Mouse (Mus musculus) cerebellum, postnatal 10 days (tissue): ENCODE data around the gene Itgal.
"Not testable (repeated sequence)": the region's sequence is repeated elsewhere in the genome, so short reads cannot be mapped to it uniquely, and the experiment has no call there.

Experiments used
- DNase-seq, 2 experiments: peaks; one replicate each; pipeline ENCODE4 v3.0.0; 2021; ENCODE audit warnings: mixed read lengths in 2 of 2

The Itgal gene

DNA sequence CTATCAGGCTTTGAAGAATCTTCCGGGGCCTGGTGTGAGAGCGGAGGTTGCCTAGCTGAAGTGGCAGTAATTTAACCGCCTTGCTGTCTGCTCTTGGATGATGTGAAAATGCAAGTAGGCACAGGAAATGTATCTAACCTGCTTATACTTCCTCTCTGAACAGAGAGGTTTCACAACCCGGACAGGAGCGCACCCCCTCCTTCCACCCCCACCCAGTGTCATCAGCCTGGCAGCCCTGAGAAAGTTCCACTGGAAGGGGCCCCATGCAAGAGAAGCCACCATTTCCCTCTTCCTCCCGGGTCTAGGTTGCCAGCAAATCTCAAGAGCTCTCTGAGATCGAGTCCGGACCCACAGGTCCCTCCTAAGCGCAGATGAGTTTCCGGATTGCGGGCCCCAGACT lies at the start of gene Itgal:
Itgal (plus strand) TSS at position 163 of the 400 bp plus-strand sequence.
- DNase-seq = no peak

DNA sequence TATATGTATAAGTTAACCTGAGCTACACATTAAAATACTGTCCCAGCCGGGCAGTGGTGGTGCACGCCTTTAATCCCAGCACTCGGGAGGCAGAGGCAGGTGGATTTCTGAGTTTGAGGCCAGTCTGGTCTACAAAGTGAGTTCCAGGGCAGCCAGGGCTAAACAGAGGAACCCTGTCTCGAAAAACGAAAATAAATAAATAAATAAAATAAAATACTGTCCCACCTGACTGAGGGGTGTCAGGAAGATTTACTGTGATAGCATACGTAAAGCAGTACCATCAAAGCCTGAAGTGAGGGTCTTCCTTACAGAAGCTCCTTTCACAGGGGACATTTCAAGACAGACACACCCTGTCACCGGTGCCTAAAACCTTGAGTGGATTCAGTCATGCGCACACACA lies 45.5 kb upstream of the Itgal start:
- DNase-seq = not testable (repeated sequence)

DNA sequence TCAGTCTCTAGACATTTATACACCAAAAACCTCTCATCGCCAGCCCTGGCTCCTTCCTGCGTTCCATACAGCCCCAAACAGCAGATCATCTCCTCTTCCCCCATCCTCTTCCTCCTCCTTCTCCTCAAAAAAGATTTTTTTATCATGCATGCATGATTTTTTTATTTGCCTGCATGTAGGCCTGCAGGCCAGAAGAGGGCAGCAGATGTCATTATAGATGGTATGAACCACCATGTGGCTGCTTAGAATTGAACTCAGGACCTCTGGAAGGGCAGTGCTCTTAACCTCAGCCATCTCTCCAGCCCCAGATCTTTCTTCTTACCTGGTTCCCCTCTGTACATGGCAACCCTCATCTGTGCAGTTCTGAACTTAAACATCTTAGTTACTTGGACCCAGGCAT lies 43.6 kb upstream of the Itgal start:
- DNase-seq = peak; percentile 38 to 54

DNA sequence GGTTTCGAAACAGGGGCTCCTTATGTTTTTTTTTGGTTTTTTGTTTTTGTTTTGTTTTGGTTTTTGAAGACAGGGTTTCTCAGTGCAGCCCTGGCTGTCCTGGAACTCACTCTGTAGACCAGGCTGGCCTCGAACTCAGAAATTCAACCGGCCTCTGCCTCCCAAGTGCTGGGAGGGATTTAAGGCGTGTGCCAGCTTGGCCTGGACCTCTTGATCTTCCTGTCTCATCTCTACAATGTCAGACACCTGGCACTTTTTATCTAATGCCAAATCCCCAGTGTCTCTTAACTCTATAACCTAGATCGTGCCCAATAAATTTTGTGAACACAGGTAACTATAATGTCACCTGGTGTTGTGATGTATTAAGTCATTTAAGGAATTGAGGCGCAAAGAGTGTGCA lies 42.7 kb upstream of the Itgal start:
- DNase-seq = peak in 1 of 2 experiments; percentile 47

DNA sequence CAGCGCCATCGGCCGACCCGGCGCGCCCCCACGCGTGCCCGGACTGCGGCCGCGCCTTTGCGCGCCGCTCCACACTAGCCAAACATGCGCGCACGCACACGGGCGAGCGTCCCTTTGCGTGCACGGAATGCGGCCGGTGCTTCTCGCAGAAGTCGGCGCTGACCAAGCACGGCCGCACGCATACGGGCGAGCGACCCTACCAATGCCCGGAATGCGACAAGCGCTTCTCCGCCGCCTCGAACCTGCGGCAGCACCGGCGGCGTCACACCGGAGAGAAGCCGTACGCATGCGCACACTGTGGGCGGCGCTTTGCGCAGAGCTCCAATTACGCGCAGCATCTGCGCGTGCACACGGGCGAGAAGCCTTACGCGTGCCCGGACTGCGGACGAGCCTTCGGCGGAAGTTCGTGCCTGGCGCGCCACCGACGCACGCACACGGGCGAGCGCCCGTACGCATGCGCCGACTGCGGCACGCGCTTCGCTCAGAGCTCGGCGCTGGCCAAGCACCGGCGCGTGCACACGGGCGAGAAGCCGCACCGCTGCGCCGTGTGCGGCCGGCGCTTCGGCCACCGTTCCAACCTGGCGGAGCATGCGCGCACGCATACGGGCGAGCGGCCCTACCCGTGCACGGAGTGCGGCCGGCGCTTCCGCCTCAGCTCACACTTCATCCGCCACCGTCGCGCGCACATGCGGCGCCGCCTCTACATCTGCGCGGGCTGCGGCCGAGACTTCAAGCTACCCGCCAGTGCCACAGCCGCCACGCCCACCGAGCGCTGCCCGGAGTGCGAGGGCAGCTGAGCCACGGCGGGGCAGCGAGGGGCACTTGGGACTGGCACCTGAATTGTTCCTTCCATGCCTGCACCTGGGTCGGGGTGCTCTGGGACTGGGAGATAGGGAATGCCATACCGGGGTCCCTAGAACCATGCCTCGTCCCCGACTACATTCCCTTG lies 42.0 kb upstream of the Itgal start:
- DNase-seq = peak; percentile 98 to 99

DNA sequence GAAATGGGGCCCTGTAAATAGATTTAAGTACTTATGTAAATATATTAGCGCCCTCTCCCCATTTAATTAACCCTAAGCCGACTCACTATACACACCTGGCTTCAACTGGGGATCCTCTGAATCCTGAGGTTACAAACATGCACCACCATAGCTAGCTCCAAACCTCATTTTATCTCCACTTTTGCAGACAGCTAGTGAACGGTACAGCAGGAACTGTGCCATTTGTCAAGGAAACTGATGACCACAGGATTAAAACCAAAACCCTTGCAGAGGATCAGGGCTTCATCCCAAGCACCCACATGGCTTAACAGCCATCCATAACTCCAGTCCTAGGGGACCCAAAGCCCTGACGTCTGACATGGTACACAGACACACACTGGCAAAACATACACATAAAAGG lies 41.1 kb upstream of the Itgal start:
- no peak for DNase-seq

DNA sequence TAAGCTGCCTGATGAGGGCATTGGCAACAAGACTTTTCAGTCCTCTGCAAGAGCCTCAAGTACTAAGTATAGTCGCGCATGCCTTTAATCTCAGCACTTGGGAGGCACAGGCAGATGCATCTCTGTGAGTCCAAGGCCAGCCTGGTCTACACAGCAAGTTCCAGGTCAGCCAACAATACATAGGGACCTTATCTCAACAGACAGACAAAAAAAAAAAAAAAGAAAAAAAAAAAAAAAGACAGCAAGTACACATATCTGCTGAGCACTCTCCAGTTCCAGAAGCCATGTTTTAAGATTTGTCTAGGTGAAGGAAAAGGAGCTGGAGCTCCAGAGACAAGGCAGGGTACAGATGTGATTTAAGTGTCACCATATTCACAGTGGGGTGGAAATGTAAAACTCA lies 40.1 kb upstream of the Itgal start:
- DNase-seq = no peak

DNA sequence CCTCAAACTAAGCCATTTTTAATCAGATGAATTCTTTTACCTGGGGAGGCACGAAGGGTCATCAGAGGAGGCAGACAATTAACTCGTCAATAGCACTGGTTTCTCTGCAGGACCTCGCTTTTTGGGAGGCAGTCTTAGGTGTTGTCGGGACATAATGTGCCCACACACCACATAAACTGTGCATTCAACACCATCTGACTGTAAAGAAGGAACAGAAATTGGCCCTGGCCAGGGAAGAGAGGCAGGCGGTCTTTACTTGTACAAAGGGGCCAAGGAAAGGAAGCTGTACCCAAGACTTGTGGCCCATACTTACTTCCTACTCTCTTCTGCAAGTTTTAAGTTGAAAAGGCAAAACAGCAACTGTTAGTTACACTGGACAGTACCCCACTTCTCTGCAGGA lies 39.5 kb upstream of the Itgal start:
- no peak for DNase-seq

DNA sequence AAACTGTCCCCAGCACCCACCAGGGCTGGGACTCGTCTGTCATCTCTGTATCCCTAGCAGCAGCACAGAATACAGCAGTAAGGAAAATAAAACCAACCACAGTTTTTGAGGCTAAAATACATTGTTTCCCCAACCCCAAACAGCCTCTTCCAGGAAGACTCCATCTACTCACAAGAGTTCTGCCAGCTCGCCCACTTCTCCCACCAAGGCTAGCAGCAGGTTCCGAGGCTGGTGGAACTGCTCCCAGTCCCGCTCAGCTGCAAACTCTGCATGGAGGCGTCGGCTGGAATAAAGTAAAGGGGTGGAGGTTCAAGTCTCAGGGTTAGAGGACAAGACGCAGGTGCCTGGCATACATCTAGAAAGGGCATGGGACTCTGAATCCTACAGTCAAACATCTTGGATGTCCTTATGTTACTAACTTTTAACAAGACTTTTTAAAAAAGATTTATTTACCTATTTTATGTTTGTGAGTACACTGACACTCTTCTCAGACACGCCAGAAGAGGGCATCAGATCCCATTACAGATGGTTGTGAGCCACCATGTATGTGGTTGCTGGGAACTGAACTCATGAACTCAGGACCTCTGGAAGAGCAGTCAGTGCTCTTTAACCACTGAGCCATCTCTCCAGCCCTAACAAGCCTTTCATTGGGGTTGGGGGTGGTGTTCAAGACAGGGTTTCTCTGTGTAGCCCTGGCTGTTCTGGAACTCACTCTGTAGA lies 36.7 kb upstream of the Itgal start:
- DNase-seq = no peak

DNA sequence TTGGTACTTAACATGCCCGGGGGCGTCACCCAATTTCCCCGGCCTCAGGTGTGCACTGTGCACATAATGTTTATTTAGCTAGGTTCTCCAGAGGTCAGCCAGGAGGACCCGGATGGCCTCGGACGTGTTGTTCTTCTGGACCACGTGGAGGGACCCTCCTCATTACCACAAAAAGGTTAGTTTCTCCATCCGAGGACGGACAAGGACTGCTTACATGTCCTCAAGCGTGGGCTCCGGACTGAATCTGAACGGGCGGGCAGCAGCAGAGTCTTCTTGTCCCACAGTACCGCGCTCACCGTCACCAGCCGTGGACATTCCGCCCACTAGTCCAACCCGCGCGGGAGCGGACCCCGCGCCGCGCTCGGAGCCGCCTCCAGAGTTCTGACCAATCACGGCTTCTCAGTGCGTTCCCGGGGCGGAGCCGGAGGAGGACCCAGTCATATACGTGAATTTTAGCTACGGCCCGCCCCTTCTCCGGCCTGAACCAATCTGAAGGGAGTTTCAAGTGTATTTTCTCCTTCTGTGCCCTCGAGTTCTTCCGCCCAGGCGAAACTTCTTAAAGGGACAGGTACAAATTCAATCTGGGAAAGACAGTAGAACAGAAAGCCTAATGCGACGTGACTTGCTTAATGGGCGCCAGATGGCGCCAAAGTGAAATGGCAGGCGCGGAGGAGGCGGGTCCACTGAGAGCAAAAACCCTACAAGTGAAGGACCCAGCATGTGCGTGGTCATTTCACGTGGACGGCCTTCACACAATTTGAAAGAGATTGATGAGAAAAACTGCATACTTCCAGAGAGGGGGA lies 35.5 kb upstream of the Itgal start, which contains the start of gene Dctpp1:
Dctpp1 (minus strand) TSS at position 401 of the 803 bp plus-strand sequence.
- DNase-seq = peak; percentile 96 to 98

DNA sequence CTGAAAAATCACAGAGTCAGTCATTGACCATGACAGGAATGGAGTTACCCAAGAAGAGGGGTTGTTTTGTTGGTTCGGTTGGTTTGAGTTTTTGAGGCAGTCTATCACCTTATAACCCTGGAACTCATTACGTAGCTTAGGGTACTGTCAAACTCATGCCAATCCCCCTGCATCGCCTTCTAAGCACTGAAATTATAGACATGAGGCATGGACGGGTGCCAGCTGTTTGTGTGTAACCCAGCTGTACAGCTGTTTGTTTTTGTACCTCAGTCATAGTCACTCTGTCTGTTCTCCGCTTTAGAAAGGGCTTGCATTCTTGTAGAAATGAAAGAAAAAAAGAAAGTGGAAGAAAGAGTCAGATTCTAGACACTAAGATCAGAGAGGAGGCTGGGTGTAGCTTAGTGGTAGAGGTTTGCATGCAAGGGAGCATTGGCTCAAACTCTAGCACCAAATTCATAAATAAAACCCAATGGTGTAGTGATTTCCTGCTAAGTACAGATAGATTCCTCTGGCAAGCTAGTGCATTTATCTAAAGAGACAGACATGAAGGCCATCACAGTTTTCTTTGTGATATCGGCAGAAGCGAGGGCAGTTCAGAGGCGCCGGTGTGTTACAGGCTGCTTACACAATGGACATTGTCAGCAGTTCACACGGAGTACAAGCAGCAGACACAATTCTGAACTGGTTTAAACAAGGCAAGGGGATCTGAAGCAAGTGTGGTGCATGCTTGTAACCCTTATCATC lies 33.7 kb upstream of the Itgal start:
- DNase-seq = peak in 1 of 2 experiments; percentile 15

DNA sequence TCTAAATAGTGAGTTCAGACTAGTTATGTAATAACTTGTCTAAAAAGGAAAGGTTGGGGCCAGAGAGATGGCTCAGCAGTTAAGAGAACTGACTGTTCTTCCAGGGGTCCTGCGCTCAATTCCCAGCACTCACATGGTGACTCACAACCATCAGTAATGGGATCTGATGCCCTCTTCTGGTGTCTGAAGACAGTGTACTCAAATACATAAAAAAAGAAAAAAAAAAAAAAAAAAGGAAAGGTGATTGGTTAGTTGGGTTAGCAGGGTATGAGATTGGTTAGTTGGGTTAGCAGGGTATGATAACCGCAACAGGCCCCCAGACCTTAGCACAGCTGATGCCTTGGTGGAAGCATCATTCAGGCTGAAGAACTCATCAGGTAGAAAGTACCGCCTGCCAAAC lies 32.5 kb upstream of the Itgal start:
- no peak for DNase-seq

DNA sequence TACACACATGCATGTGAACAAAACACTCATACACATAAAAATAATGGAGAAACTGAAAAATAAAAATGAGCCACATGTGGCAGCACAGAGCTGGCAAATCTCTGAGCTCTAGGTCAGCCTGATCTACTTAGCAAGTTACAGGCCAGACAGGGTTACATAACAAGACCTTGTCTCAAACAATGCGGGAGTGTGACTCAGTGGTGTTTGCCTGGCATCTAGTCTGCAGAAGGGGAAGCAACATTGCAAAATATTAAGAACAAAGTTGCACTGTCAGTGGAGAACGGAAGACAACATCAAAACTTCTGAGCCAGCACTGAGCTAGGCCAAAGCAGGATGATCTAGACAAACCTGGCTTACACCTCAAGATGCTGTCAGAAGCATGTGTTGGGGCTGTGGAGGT lies 25.8 kb upstream of the Itgal start:
- no peak for DNase-seq

DNA sequence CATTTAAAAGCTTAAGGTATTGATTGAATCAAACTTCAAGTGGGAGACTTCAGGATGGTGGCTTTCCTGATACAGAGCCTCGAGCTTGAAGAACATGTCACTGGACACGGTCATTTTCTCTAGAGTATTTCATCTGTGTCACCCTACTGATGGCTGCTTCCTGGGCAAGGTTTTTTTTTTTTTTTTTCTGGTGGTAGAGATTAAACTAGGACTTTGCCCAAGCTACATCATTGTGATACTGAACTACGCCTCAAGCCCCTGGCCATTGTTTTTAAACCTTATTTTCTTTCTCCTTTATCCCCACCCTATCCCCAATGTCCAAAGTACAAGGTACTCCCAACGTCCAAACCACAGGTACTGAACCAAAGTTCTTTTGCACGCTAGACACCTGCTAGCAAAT lies 25.4 kb upstream of the Itgal start:
- no peak for DNase-seq

DNA sequence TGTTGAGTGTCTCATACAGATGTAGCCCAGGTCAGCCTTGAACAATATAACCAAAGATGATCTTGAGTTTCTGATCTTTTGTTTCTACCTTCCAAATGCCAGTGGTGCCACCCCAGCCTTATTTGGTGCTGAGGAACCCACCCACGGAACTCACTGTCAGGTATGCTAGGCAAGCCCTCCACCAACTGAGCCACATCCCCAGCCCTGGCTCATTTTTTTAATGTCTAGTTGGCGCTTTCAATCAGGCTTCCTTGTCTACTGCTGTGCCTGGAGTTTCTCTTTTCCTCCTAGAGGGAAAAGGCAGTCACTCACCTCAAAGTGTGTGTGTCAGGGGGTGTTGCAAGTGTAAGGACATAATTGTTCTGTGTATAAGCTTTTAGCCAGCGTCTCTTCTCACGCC lies 25.0 kb upstream of the Itgal start:
- no peak for DNase-seq

DNA sequence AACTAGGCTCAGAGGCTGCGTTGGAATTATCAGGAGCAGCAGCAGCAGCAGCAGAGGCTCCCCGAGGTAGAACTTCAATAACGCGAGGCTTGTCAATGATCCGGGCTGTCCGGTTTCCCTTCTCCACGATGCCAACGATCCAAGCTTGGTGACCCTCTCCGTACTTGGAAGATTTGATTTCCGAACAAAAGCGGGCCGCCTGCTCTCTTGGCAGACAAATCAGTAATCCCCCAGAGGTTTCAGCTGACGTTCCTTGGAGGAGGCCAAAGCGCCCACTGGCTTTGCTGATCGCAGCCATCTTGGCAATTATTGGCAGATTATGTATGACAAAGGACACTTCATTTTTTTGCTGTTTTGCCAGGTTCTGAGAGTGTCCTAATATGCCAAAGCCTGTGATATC lies 23.5 kb upstream of the Itgal start:
- peak; percentile 48 to 50 for DNase-seq

DNA sequence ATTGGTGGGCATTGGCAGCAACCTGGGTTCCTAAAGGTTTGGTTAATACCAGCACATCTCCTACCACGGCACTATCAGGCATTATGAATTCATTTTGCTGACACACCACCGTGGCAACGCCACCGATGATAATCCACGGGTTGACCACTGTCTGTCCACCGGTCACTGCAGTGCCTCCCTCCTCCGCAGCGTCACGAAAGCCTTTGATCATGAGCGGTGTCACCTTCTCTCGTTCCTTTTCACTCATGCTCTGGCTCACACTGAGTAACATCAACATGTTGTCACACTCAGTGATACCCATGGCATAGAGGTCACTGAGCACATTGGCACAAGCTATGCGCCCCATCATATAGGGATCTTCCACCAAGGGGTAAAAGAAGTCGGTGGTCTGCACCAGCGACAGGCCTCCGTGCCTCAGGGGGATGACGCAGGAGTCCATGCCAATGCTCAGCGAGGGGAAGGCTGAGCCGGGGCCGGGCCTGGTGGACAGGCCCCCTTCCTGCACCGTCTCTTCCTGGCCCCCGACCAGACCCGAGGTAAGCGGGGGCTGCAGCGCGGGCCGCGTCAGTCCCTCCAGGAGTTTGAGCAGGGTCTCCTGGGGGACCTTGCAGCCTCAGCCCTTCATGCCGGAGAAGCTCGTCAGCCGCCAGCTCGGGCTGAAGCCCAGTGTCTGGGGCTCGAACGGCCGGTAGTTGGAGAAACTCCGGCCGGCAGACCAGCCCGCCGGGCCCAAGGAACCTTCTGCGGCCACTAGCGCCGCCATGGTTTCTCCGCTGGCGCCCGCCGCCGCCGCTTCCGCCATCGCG lies 22.7 kb upstream of the Itgal start:
- peak; percentile 72 to 74 for DNase-seq

DNA sequence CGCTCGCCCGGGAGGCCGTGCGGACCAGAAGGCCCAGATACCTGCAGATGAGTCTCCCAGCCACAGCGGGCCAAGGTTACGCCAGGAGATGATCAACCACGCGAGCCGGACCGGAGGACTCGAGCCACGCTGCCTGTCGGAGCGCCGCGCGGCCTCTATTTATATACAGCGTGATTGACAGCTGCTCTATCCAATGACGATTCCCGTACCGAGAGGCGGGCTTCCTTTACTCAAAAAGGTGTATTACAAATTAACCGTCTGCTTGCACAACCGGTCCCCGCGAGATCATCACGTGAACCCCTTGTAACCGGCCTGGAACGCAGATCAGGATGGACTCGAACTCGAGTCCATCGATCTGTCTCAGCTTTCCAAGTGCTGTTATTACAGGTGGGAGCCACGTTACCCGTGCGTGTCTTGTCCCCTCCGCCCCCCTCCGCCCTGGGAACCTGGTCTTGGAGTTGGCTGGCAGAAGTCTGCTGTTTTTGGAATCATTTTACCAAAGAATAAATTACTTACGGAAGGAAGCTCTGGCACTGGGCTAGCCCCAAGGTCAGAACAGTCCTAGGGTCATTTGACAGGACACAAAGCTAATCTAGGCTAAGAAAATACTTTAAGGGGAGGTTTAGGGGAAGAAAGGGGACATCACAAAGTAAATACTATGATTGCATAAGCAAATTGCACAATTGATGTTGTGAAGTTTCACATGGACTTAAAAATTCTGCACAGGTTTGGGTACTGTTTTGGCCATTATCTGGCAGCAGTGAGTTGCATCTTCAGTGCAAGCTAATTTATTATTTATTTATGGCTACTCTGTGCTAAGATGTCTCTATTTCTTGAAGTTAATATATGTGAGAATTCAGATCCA lies 21.9 kb upstream of the Itgal start, which contains the start of gene Sephs2:
Sephs2 (minus strand) TSS at position 131 of the 865 bp plus-strand sequence.
- peak; percentile 97 to 98 for DNase-seq

DNA sequence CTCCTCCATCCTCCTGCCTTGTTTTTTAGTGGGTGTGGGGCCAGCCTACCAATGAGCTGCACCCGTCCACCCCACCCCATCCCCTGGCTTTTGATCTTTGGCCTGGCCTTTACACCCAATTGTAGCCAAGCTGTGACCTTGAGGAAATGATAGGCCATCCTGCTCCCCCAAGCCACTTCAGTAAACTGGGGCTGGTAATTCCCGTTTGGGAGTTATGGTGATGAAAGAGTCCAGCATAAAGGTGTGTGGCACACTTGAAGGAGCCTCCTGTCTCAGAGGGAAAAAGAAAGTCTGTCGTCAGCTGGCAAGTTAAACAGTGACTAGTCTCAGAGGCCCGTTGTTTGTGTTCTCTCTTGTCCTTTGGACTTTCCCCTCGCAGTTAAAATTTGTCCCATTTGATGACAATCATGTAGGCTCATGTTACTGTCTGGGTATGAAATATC lies 19.5 kb upstream of the Itgal start:
- no peak for DNase-seq

DNA sequence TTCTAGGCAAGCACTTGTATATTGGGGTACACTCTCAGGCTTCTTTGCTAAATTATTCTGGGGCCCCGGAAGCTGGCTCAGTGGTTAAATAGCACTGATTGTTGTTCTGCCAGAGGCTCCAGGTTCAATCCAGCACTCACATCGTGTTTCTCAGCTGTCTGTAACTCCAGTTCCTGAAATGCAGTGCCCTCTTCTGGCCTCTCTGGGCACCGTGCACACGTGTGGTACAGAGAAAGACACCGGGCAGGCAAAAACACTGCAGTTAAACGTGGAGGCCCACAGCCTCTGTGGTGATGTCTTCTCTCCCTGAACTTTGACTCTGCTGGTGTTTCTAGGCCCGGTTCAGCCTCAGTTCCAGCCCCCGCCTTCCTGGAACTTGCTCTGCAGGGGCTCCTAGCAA lies 17.7 kb upstream of the Itgal start:
- peak; percentile 62 to 64 for DNase-seq
